Mouse (Mus musculus) midbrain, embryonic 11.5 days (tissue): Measurements from ENCODE around the gene Mapk8ip1. TPM values are rescaled to one million over a fixed set of nuclear protein-coding genes. Genes with fewer than 3 reads are reported as not detected.

ENCODE experiments used
- ATAC-seq: fragments of 200-750 bp; cut with Nextera tagmentation; 2 replicates; pipeline ENCODE4 v1.8.0; 2017; ENCODE audit warnings: moderate TSS enrichment, moderate library complexity; ENCODE audit not compliant: low FRiP score
- DNase-seq: peaks from one replicate; pipeline ENCODE4 v3.0.0; 2015; ENCODE audit warnings: low spot score; ENCODE audit errors: missing footprints
- H3K27ac ChIP-seq: fragments of 300-500 bp; sonication (generic); 2 replicates; pipeline ENCODE4 v1.5.1; 2014; ENCODE audit warnings: low read depth, low read length
- H3K27me3 ChIP-seq: fragments of 300-500 bp; sonication (generic); 2 replicates; pipeline ENCODE4 v1.6.1; 2014; ENCODE audit warnings: mild to moderate bottlenecking, low read length, moderate library complexity, mixed read lengths; ENCODE audit not compliant: control insufficient read depth, insufficient read depth
- H3K36me3 ChIP-seq: fragments of 300-500 bp; sonication (generic); 2 replicates; pipeline ENCODE4 v1.6.1; 2014; ENCODE audit warnings: mild to moderate bottlenecking, low read length, moderate library complexity, mixed read lengths; ENCODE audit not compliant: control insufficient read depth, insufficient read depth
- H3K4me1 ChIP-seq: fragments of 300-500 bp; sonication (generic); 2 replicates; pipeline ENCODE4 v1.6.1; 2014; ENCODE audit warnings: low read length; ENCODE audit not compliant: control insufficient read depth, insufficient read depth
- H3K4me2 ChIP-seq: fragments of 300-500 bp; sonication (generic); 2 replicates; pipeline ENCODE4 v1.6.1; 2014; ENCODE audit warnings: mild to moderate bottlenecking, moderate library complexity
- H3K4me3 ChIP-seq: fragments of 300-500 bp; sonication (generic); 2 replicates; pipeline ENCODE4 v1.5.1; 2014; ENCODE audit warnings: low read depth, low read length
- H3K9ac ChIP-seq: fragments of 300-500 bp; sonication (generic); 2 replicates; pipeline ENCODE4 v1.6.1; 2014; ENCODE audit warnings: low read length
- H3K9me3 ChIP-seq: fragments of 300-500 bp; sonication (generic); 2 replicates; pipeline ENCODE4 v1.6.1; 2016; ENCODE audit warnings: low read length; ENCODE audit not compliant: control insufficient read depth
- WGBS: fragments of 180-500 bp; shearing (Covaris S2); extraction: QIAGEN DNeasy Blood & Tissue Kit; methylation state at CpG from one replicate; pipeline ENCODE4 v1.1.7; 2014; 5-methylcytosine and 5-hydroxymethylcytosine counted together
- polyA plus RNA-seq: library from polyadenylated mRNA; unstranded; fragments of >200 nt; fragmentation: Nextera tagmentation; extraction: Ambion mirVana; gene quantifications from 2 replicates; pipeline ENCODE4 v1.2.1, GENCODE M21; 2014

Mapk8ip1 gene
- polyA plus RNA-seq, 1 experiment from 2014 or later, result 37.1 TPM

DNA sequence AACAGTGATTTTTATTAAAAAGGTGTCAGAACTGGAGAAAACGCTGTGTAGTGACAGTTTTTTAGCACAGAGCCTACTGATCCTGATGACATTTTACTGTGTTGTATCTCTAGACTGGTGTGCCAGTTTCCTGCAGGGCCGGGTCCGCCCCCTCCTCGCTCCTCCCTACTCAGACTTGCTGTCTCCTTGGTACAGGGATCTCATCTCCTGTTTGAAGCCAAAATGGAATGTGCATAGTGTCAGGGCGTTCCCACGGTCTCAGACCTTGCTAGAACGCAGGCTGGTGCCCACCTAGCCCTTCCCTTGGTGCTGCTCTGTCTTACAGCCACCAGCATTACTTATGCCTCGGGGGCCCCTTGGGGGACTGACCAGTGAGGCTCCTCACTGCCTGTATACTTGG, 39.3 kb downstream of the Mapk8ip1 start:
- no peak overlapping the region for H3K9ac ChIP-seq
- peaks cover 12% of the 10 kb centered on the region; the same call in 1 of the 2 replicates for H3K36me3 ChIP-seq
- H3K9me3 ChIP-seq, result no peaks in the 10 kb centered on the region
- DNase-seq (no peak), ATAC-seq (no peak)
- H3K27ac ChIP-seq, result no peak overlapping the region
- WGBS, result 80% methylated on average over 8 of the region's 8 CpGs
- H3K4me3 ChIP-seq, result no peak overlapping the region
- no peak overlapping the region for H3K4me2 ChIP-seq
- H3K4me1 ChIP-seq, result no peaks in the 10 kb centered on the region
- no peaks in the 10 kb centered on the region for H3K27me3 ChIP-seq

DNA sequence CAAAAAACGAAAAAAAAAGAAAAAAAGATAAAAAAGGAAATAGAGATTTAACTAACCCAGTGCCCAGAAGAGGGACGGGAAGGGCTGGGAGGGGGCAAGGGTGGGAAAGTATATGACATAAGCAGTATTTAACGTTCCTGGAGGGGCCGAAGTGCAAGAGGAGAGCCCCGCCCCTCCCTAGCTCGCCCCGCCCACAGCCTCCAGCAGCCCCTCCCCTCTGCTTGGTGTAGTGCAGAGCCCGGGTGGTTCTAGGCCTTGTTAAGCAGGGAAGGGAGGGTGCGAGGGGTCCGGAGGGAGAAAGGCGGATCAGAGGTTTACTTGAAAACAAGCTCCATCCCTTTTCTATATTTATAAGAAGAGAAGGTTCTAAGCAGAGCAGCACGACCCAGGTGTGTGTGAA, 40.2 kb downstream of the Mapk8ip1 start:
- H3K4me2 ChIP-seq, result no peak overlapping the region
- ATAC-seq (peak; percentile 59), DNase-seq (no peak)
- peaks cover 12% of the 10 kb centered on the region; the same call in 1 of the 2 replicates for H3K36me3 ChIP-seq
- no peaks in the 10 kb centered on the region for H3K4me1 ChIP-seq
- H3K9ac ChIP-seq, result no peak overlapping the region
- no peak overlapping the region for H3K4me3 ChIP-seq
- H3K27ac ChIP-seq, result no peak overlapping the region
- WGBS, result 19% methylated on average over 12 of the region's 12 CpGs
- H3K27me3 ChIP-seq, result no peaks in the 10 kb centered on the region
- no peaks in the 10 kb centered on the region for H3K9me3 ChIP-seq

DNA sequence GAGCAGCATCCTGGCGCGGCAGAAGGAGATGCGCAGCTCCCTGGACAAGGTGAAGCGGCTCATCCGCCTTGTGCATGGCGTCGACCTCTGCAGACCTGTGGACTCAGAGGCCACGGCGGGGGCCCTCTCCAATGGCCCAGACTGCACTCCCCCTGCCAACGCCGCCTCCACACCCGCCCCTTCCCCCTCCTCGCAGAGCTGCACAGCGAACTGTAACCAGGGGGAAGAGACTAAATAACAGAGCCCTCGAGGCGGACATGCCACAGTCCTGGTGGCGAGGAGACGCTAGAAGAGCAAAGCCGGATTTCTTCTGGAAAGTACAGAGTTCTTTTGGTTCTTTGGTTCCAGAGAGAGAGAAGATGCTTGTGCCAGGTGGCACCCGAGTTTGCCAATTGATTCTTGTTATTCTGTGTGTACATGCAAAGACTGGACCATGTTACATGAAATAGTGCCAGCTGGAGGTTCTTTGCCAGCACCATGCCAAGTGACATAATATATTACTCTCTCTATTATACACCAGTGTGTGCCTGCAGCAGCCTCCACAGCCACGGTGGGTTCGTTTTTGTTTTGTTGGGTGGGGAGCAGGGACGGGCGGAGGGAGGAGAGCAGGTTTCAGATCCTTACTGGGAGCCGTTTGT, 40.8 kb downstream of the Mapk8ip1 start:
- ATAC-seq (no peak), DNase-seq (no peak)
- no peak overlapping the region for H3K27ac ChIP-seq
- no peak overlapping the region for H3K4me2 ChIP-seq
- H3K4me1 ChIP-seq, result no peaks in the 10 kb centered on the region
- H3K9ac ChIP-seq, result no peak overlapping the region
- H3K9me3 ChIP-seq, result no peaks in the 10 kb centered on the region
- H3K36me3 ChIP-seq, result peaks cover 12% of the 10 kb centered on the region; the same call in 1 of the 2 replicates
- WGBS, result 72% methylated on average over 25 of the region's 25 CpGs
- H3K27me3 ChIP-seq, result no peaks in the 10 kb centered on the region
- H3K4me3 ChIP-seq, result no peak overlapping the region

DNA sequence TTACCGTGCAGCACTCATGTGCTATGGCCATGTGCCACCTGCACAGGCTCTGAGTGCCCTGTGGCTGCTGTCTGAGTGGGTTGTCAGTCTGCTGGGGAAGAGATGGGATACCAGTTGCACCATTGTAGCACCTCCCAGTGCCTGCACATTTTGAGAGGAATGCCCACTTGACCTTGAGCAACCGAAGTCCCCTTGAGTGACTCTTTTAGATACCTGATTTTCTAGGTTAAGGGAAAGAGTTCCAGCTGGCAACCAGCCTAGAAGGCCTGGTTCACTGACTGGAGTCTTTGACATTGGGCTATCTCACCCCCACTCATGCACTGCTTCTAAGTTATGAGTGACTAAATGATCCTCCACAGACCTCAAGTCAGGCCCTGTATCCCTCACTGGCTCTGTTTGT, 41.8 kb downstream of the Mapk8ip1 start:
- DNase-seq, result no peak
- H3K9ac ChIP-seq, result no peak overlapping the region
- no peaks in the 10 kb centered on the region for H3K9me3 ChIP-seq
- no peaks in the 10 kb centered on the region for H3K4me1 ChIP-seq
- peaks cover 12% of the 10 kb centered on the region; the same call in 1 of the 2 replicates for H3K36me3 ChIP-seq
- 96% methylated on average over 2 of the region's 2 CpGs for WGBS
- H3K4me3 ChIP-seq, result no peak overlapping the region
- no peak overlapping the region for H3K27ac ChIP-seq
- no peak overlapping the region for H3K4me2 ChIP-seq
- no peak for ATAC-seq
- no peaks in the 10 kb centered on the region for H3K27me3 ChIP-seq

DNA sequence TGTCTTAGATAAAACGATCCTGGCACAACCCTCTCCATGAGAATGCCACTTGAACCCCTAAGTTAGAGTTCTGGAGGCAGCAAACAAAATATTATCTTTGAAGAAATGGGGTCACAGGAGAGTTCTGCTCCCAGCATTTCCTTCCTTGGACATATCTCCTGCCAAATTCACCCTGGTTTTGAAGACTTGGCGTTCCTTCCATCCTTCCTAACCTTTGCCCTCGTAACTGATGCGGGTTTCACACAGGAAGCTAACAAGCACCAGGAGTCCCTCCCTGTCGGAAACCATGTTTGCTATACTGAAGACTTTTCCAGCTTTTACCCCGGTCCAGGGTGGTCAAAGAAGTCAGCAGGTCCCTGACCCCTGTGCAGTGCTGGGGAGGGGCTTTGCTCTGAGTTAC, 46.8 kb downstream of the Mapk8ip1 start:
- Histone ChIP-seq H3K4me3 (no peak overlapping the region), H3K36me3 (peaks cover 10% of the 10 kb centered on the region; the same call in 1 of the 2 replicates), H3K4me1 (peaks cover 6% of the 10 kb centered on the region; the same call in 1 of the 2 replicates), H3K9me3 (no peaks in the 10 kb centered on the region), H3K27me3 (no peaks in the 10 kb centered on the region), H3K4me2 (no peak overlapping the region), H3K9ac (no peak overlapping the region), H3K27ac (no peak overlapping the region)
- ATAC-seq, result no peak
- 68% methylated on average over 6 of the region's 6 CpGs for WGBS
- no peak for DNase-seq

DNA sequence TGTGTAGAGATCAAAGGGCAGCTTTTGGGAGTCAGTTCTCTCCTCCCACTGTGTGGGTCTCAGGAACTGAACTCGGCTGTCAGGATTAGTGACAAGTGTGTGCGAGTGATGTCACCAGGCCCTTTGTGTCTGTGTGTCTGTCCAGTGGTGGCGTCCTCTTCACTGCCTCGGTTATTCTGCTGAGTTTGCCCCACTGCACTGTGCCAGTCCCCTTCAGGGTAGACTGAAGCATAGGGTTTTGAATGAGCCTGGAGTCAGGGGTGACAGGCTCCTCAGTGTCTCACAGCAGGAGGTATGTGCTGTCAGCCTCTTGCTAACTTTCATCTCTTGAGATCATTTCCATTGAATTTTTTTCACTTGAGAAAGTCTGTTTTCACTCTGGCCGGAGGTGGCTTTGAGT, 47.7 kb downstream of the Mapk8ip1 start:
- Histone ChIP-seq H3K36me3 (peaks cover 14% of the 10 kb centered on the region; the same call in 1 of the 2 replicates), H3K9me3 (no peaks in the 10 kb centered on the region), H3K4me3 (no peak overlapping the region), H3K27ac (no peak overlapping the region; the same call in 1 of the 2 replicates), H3K4me2 (no peak overlapping the region), H3K9ac (no peak overlapping the region), H3K27me3 (no peaks in the 10 kb centered on the region), H3K4me1 (peaks cover 6% of the 10 kb centered on the region; the same call in 1 of the 2 replicates)
- ATAC-seq (peak; percentile 63; the same call in 1 of the 2 replicates), DNase-seq (no peak)
- WGBS, result 24% methylated on average over 5 of the region's 5 CpGs

DNA sequence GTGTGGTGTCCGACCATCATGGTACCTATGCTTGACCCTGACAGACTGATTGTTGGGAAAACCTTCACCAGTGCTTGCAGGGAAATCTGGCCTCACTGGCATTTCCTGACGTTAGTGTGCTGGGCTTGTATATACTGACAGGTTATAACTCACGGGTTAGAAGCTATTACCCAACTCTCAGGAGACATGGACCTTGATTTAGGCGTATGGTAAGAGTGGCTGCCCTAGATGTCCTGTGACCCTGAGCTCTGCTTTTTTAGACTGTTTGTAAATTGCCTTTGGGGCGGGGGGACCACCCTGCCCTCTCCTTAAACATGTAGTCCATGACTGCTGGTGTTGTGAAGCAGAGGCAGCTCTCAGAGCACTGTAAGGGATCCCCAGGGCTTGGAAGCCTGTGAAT, 50.4 kb downstream of the Mapk8ip1 start:
- DNase-seq, result no peak
- Histone ChIP-seq H3K9ac (no peak overlapping the region), H3K4me2 (no peak overlapping the region), H3K9me3 (no peaks in the 10 kb centered on the region), H3K27ac (no peak overlapping the region), H3K27me3 (no peaks in the 10 kb centered on the region), H3K4me1 (peaks cover 6% of the 10 kb centered on the region; the same call in 1 of the 2 replicates), H3K36me3 (peaks cover 12% of the 10 kb centered on the region; the same call in 1 of the 2 replicates), H3K4me3 (no peak overlapping the region)
- ATAC-seq, result no peak
- 84% methylated on average over 5 of the region's 5 CpGs for WGBS

DNA sequence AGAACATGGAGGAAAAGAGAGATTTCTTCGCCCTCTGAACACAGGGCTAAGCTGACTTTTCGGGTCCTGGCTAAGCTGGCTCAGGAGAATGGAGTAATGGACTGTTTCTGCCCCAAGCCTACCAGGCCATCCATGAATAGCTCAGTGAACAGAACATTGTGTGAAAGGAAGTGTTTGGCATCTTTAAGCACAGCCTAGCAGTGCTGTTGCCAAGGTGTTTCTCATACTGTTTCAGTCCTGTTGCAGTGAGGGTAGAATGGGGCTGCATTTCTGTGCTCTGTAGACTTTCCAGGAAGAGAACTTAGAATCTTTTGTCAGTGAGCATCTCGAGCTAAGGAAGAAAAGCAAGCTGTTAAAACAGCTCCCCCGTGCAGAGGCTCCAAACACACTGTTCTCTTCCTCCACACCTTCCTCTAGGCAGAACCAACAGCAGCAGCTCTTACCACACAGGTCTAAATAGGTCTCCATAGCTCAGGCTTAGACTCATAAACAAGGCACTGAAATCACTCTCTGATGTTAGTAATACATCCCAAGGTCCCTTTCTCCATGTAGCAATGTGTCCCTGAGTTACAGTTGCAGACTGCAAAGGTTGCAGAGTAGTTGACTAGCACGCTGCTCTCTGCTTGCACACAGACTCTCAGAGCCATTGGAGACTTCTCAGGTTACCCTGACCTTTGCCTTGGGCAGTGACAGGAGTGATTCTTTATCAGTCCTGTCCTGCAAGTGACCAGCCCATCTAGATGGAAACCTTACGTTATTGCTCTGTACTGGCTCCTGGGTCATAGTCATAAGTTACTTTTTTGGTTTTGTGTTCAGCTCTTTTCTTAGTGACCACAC, 51.3 kb downstream of the Mapk8ip1 start:
- DNase-seq (no peak), ATAC-seq (no peak)
- Histone ChIP-seq H3K27ac (no peak overlapping the region), H3K4me3 (no peak overlapping the region), H3K9ac (no peak overlapping the region), H3K4me2 (no peak overlapping the region), H3K36me3 (peaks cover 15% of the 10 kb centered on the region; the same call in 1 of the 2 replicates), H3K4me1 (peaks cover 6% of the 10 kb centered on the region; the same call in 1 of the 2 replicates), H3K27me3 (no peaks in the 10 kb centered on the region), H3K9me3 (no peaks in the 10 kb centered on the region)
- 82% methylated on average over 6 of the region's 6 CpGs for WGBS

DNA sequence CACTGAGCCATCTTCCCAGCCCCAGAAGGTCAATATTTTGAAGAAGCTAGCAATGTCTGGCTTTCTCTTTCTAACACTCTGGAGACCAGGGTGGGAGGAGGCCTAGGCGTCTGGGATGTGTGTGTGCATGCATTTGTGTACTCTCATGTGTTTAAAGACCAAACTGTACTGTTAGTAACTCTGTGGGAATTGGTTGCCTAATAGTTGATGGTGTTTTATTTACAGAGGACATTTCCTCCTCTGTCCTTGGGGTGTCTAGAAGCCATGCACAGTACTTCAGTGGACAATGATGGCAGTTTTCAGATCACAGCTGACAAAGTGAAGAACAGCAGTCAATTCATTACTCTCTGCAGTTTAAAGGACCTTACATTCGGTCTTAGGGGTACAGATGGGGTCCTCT, 53.9 kb downstream of the Mapk8ip1 start:
- Histone ChIP-seq H3K4me3 (no peak overlapping the region), H3K9me3 (no peaks in the 10 kb centered on the region), H3K27me3 (no peaks in the 10 kb centered on the region), H3K9ac (no peak overlapping the region), H3K4me2 (no peak overlapping the region), H3K27ac (no peak overlapping the region), H3K4me1 (no peaks in the 10 kb centered on the region), H3K36me3 (peaks cover 18% of the 10 kb centered on the region; the same call in 1 of the 2 replicates)
- DNase-seq (no peak), ATAC-seq (no peak)
- WGBS, result 90% methylated on average over 2 of the region's 2 CpGs
